Mouse (Mus musculus): ENCODE data around the gene Polr3f.

GRCm38 (mm10) chr2:144489342-144489741, 38.2 kb upstream of the Polr3f start:
- no peak for TF ChIP-seq POLR2A (IDR thresholded peaks at IDR 0.05; ENCODE audit: insufficient read depth, low read depth, low read length)
- TF ChIP-seq CTCF (IDR thresholded peaks at IDR 0.05; ENCODE audit: insufficient read depth, low read depth, low read length) = no peak

Measured in olfactory bulb, adult 2 months (tissue).